Mouse (Mus musculus) ES-E14 (cell line): Measurements from ENCODE around the gene Car14. TPM values are rescaled to one million over a fixed set of nuclear protein-coding genes. Genes with fewer than 3 reads are reported as not detected.
"Not testable (repeated sequence)": the region's sequence is repeated elsewhere in the genome, so short reads cannot be mapped to it uniquely, and the experiment has no call there.

Experiments used
- DNase-seq: peaks from one replicate; pipeline ENCODE4 v3.0.0-alpha.2; 2013; ENCODE audit warnings: low read depth, low spot score
- H3K27ac ChIP-seq: 2 replicates; pipeline ENCODE4 v1.5.1; 2012; ENCODE audit warnings: low read depth, mild to moderate bottlenecking, low read length, moderate library complexity, mixed read lengths; ENCODE audit not compliant: poor library complexity, insufficient read depth, severe bottlenecking
- H3K36me3 ChIP-seq: 2 replicates; pipeline ENCODE4 v1.6.1; 2012; ENCODE audit warnings: mild to moderate bottlenecking, low read length, moderate library complexity, mixed read lengths; ENCODE audit not compliant: control insufficient read depth, poor library complexity, insufficient read depth, severe bottlenecking
- H3K4me1 ChIP-seq, 2 experiments: fragments of 150-350 bp in 1 of 2; sonication (generic) in 1 of 2; 2 replicates each; pipeline ENCODE4 v1.6.1; 2012; ENCODE audit warnings: low read length in 2 of 2, mild to moderate bottlenecking in 1 of 2, mixed read lengths in 1 of 2; ENCODE audit not compliant: control insufficient read depth in 2 of 2, insufficient read depth in 2 of 2, poor library complexity in 1 of 2
- H3K4me3 ChIP-seq, 2 experiments: fragments of 150-350 bp in 1 of 2; sonication (generic) in 1 of 2; 2 replicates each; pipeline ENCODE4 v1.5.1; 2012; ENCODE audit warnings: low read length in 2 of 2, low read depth in 1 of 2, mild to moderate bottlenecking in 1 of 2, mixed read lengths in 1 of 2; ENCODE audit not compliant: insufficient read depth in 1 of 2, poor library complexity in 1 of 2, severe bottlenecking in 1 of 2
- H3K9ac ChIP-seq: 2 replicates; pipeline ENCODE4 v1.6.1; 2012; ENCODE audit warnings: low read depth, mild to moderate bottlenecking, low read length, mixed read lengths; ENCODE audit not compliant: poor library complexity, insufficient read depth, severe bottlenecking
- H3K9me3 ChIP-seq: fragments of 150-350 bp; sonication (generic); 2 replicates; pipeline ENCODE4 v1.6.1; 2012; ENCODE audit warnings: low read depth, mild to moderate bottlenecking, low read length; ENCODE audit not compliant: control insufficient read depth, insufficient read depth
- CHD2 ChIP-seq: IDR thresholded peaks from 2 replicates; pipeline ENCODE4 v1.6.1; 2014; ENCODE audit warnings: mild to moderate bottlenecking, low read depth, low read length, inconsistent platforms
- HCFC1 ChIP-seq: IDR thresholded peaks from 2 replicates; pipeline ENCODE4 v1.6.1; 2012; ENCODE audit warnings: low read length, inconsistent platforms, borderline replicate concordance; ENCODE audit not compliant: insufficient read depth
- MAFK ChIP-seq: IDR thresholded peaks from 2 replicates; pipeline ENCODE4 v1.6.1; 2014; ENCODE audit warnings: mild to moderate bottlenecking, low read depth, low read length, inconsistent platforms; ENCODE audit not compliant: insufficient read depth
- ZC3H11A ChIP-seq: IDR thresholded peaks from 2 replicates; pipeline ENCODE4 v1.6.1; 2012; ENCODE audit warnings: low read depth, mild to moderate bottlenecking, inconsistent platforms, low read length, borderline replicate concordance
- ZNF384 ChIP-seq: IDR thresholded peaks from 2 replicates; pipeline ENCODE4 v1.6.1; 2012; ENCODE audit warnings: low read depth, low read length, inconsistent platforms
- in situ Hi-C, 2 experiments: fragments of 600-800 bp; cut with MboI; formaldehyde crosslinking; loops; one replicate each; pipeline ENCODE4 v1.15.1; 2025; ENCODE audit warnings: low sequenced_read_pairs in 2 of 2, inconsistent platforms in 1 of 2; ENCODE audit not compliant: unreplicated experiment in 2 of 2
- total RNA-seq: library from RNA; depleted of rRNA; stranded (reverse); fragments of 300-350 nt; gene quantifications from 2 replicates; pipeline ENCODE4 v1.2.3, GENCODE M21; 2012

The Car14 gene
- total RNA-seq, 1 experiment = 2.5 TPM

DNA sequence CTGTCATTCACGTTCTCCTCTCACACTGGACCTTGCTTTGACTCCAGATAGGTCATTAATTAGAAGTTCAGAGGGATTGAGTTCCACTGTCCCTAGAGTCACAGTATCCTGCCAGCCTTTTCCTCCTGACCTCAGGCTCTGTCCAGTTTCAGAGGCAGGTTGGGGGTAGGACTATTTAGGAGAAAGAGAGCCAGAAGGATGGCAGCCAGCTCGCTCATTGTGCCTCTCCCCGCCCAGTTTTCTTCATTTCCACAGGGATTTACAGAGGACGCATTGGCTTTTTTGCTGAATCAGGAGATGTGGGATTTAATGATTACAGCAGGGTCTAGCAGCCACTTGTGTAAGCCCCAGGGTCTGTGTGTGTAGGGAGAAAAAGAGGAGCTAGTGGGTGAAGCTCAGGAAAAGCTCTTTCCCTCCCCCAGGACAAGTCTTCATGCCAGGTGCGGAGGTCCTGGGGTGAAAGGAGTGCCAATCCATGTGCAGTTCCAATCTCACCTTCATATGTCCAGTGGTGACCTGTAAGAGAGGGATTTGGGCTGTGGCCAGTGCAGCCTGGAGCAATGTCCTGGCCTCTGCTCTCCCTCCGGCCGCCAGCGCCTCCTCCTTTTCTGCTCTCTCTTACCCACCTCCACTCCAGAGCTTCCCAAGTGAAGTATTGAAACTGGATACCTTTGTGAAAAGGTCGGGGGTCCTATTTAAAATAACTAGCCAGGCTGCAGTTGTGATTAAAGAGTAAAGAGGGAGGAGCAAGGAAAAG, 2.7 kb downstream of the Car14 start:
- Histone ChIP-seq H3K4me3 (no peak overlapping the region), H3K36me3 (peaks cover 3% of the 10 kb centered on the region; the same call in 1 of the 2 replicates), H3K27ac (no peak overlapping the region)

GRCm38 (mm10) chr3:95899800-95900524, 4.5 kb downstream of the Car14 start:
- TF ChIP-seq ZC3H11A (no peak), HCFC1 (no peak), MAFK (no peak), ZNF384 (no peak)
- Histone ChIP-seq H3K9me3 (no peaks in the 10 kb centered on the region), H3K9ac (no peak overlapping the region), H3K4me3 (no peak overlapping the region), H3K4me1 (peaks cover 2 to 19% of the 10 kb centered on the region in 2 experiments; a peak in 3 of 4 replicates), H3K36me3 (peaks cover 6% of the 10 kb centered on the region), H3K27ac (no peak overlapping the region)
- DNase-seq = no peak
- in situ Hi-C loops = no loop called here

More for the DNA sequence above, 2.7 kb downstream of the Car14 start:
- no peak for TF ChIP-seq MAFK
- no peak for TF ChIP-seq HCFC1
- TF ChIP-seq ZNF384 = no peak
- no peak for TF ChIP-seq ZC3H11A
- TF ChIP-seq CHD2 = no peak
- no peaks in the 10 kb centered on the region for H3K9me3 ChIP-seq
- peaks cover 4 to 17% of the 10 kb centered on the region in 2 experiments; a peak in 3 of 4 replicates for H3K4me1 ChIP-seq
- in situ Hi-C loops = no loop called here
- no peak for DNase-seq
- no peak overlapping the region for H3K9ac ChIP-seq

- in situ Hi-C loops = not testable (repeated sequence)
Measured at GRCm38 (mm10) chr3:95895501-95895900, 9.0 kb downstream of the Car14 start.

DNA sequence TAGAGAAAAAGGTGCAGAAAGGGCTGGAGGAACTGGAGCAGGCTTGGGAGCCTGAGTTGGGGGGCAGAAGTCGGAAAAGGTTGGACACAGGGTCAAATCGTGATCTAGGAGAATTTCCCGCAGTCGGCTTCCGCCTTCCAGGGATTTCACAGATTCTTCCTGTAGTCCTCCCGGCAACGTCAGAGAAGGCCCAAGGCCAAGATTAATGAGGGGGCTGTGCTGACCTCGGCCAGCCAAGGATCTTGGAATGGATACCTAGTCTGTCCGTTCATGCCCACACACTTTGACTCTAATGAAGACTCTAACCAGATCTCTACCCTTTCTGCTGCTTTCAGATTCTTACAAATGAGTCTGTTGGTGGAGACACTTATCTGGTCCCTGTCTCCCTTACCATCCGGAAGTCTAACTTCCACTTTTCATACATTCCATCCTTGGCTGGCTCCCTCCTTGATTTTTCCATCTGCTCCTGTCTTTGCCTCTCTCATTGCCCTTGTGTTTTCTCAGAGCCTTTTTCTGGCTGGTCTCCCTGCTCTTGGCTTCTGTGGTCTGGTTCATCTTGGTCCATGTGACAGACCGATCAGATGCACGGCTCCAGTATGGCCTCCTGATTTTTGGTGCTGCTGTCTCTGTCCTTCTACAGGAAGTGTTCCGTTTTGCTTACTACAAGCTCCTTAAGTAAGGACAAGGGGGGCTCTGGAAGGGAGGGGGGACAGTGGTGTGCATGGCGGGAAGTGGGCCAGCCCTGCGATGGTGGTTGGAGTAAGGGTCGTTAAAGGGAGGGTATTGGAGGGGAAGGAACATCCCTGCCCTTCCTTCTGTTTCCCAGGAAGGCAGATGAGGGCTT, 10.0 kb downstream of the Car14 start:
- in situ Hi-C loops = no loop called here
- Histone ChIP-seq H3K9ac (peak overlapping the region; percentile 93), H3K27ac (no peak overlapping the region), H3K9me3 (no peaks in the 10 kb centered on the region), H3K36me3 (peaks cover 6% of the 10 kb centered on the region), H3K4me3 (peak overlapping the region; percentile 94 to 95), H3K4me1 (peaks cover 12% of the 10 kb centered on the region in 2 experiments)
- DNase-seq = no peak
- TF ChIP-seq CHD2 = no peak
- no peak for TF ChIP-seq ZNF384
- no peak for TF ChIP-seq ZC3H11A
- no peak for TF ChIP-seq HCFC1
- no peak for TF ChIP-seq MAFK

More at GRCm38 (mm10) chr3:95895501-95895900, 9.0 kb downstream of the Car14 start:
- not testable (repeated sequence) for H3K27ac ChIP-seq, H3K36me3 ChIP-seq, DNase-seq, H3K4me3 ChIP-seq, H3K9ac ChIP-seq, H3K9me3 ChIP-seq
- H3K4me1 ChIP-seq = peaks cover 10 to 14% of the 10 kb centered on the region in 2 experiments
